Mouse (Mus musculus) layer of hippocampus, postnatal 10 days (tissue): Measurements from ENCODE around the gene Wdfy2. TPM values are rescaled to one million over a fixed set of nuclear protein-coding genes. Genes with fewer than 3 reads are reported as not detected.

ENCODE experiments used
- DNase-seq, 2 experiments: peaks; one replicate each; pipeline ENCODE4 v3.0.0; 2021; ENCODE audit warnings: low spot score in 2 of 2
- total RNA-seq, 2 experiments: library from RNA; stranded (reverse); gene quantifications; 2 replicates each; pipeline ENCODE4 v1.2.3; 2021

Wdfy2 gene
- total RNA-seq, 2 experiments from 2014 or later: 14.2 to 14.5 TPM

DNA sequence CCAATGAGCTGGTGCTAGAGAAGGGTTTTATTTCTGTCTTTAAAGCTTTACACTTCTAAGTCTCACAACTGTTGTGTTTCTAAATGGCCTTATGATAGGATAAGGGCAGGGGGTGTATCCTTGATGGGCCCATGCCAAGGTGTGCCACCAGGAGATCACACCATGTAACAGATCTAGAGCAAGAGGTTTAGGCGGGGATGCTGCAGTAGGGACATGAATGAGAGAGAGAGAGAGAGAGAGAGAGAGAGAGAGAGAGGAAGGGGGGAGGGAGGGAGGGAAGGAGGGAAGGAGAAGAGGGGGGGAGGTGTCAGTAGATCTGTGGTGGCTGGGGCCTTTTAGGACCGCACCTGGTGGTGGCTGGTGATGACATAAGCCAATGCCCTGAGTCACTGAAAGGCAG lies 5.5 kb downstream of the Wdfy2 start:
- no peak for DNase-seq

DNA sequence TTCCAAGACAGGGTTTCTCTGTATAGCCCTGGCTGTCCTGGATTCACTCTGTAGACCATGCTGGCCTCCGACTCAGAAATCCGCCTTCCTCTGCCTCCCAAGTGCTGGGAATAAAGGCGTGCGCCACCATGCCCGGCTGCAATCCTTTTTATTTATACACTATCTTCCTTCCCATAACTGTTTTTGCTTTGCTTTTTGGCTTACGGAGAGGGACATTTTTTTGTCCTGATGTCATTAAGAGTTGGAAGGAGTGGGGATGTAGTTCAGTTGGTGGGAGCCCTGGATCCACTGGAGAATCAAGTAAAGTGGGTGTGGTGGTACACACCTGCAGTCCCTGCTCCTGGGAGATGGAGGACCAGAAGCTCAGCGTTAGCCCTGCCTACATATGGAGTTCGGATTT lies 6.7 kb downstream of the Wdfy2 start:
- no peak for DNase-seq

DNA sequence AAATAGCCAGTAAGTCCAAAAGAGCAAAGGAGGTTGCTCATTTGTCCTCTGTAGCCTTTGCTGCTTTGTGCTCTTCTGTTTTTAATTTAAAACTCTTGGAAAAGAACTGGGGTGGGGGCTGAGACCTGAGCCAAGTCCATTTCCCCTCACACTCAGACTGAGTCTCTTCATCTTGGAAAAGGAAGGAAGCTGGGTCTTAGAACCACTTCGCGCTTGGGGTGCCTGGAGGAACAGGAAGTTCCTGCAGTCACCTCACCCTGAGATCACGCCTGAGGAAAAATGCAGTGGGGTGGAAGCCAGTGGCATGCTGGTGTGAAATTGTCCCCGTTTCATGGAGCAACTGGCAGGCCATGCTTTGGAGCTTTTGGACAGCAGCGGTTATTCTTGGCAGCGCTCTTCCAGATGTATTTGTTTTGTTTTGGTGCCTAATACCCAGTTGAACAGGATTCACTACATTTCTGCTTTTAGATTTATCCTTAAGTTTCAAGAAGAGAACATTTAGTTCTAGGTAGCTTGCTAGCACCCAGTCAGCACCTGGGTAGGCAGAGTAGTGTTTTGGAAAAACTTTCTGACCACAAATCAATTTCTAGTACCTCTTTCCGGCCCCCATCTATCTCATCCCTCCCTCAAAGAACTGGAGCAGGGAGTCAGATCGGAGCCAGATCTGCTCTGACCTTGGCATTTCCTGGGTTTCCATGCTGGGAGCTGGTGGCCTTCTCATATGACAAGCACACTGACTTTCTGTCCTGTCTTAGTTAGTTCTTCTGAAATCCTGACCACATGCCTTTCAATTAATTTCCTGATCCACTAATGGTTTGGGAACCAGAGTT lies 7.7 kb downstream of the Wdfy2 start:
- DNase-seq: no peak

DNA sequence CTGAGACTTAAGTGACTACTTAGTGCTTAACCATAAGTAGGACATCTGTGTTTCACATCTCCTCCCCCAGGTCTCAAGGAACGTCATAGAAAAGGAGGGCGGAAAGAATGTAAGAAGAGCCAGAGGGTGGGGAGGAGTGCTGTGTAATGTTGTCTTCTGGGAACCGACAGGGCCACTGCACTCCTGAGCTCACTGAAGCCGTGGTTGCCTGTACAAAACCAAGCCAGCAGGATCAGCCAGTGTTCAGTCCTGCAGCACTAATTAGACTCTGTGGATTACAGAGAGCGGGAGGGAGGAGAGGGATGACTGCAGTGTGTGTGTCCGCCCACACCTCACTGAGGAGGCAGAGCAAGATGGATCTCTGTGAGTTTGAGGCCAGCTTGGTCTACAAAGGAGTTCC lies 13.5 kb downstream of the Wdfy2 start:
- no peak for DNase-seq

DNA sequence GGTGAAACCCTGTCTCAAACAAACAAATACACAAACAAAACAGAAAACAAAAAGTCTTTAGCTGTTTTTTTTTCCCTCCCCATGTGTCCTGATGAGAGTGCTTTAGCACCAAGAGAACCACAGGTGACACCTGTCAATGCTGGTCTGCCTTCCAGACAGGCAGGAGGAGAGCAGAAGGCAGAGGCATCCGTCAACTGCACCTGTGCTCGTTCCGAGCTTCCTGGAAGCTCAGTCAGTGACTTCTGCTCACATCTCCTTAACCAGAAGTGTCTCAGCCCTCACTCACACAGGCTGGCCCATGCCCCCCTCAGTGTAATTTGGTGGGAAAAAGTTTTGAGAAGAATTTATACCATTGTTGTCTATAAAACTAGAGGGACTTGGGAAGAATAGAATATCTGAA lies 15.4 kb downstream of the Wdfy2 start:
- DNase-seq: no peak

DNA sequence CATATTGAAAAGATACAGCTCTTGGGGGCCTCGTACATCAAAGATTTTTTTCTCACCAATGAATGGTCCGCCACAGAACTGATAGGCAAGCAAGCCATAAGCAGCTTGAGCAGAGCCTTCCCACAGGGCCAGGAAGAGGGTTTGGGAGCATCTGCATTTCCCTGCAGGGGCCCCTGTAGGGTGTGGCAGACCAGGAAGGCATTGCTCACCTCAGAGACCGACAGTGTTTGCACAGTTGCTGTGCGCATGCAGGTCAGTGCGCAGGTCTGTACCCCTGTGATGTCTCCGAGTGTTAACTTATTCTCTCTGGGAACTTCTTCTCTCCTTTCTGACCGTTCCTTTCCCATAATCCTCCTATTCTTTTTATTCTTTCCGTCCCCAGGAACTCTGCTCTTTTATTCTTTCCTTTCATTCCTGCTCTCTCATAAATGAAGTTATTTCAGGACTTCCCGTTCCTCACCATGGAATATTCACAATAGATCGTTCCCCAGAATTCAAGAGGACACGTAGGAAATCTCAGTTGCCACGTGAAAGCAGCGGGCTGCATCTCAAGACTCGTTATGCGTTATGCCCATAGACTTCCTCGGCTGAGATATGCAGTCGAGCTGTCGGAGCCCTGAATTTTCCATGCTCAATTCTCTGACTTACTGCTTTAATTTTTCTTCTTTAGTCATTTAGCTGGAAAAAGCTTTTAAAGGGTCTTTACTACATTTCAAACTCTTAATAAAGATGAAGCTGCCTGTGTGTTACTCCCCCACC lies 17.8 kb downstream of the Wdfy2 start:
- no peak for DNase-seq

DNA sequence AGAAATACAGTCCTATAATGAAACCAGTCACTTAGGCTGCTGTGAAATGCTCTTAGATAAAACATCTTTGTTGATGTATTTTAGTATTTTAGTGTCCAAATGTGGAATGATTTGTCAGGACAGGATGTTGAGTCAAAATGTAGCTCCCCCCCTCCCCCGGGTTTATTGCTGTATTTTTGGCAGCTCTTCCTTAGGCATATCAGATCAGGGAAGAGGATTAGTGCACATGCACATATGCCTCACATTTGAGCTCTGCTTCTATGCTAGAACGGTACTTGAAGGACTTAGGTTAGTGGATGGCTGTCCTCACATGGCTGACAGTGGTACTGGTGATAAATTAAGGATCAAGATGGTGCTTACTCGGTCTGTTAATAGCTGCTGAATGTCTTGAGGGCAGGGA lies 18.4 kb downstream of the Wdfy2 start:
- DNase-seq: no peak

DNA sequence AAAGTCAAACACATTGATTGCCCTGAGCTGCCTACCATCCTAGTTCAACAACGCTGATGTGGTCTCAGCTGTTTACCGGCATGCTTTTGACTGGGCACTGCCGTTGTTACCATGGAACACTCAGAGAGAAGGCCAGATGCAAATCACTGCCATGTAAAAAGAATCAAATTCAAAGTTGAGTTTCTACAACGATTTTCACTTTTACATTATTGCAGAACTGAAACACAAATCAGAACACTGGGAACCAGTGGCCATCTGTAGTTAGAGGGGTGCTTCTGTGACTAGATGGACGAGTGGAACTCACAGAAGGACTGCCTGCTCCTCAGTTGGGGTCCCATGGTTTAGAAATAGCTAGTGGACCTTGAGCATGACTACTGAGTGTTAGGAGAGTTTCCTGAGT lies 19.0 kb downstream of the Wdfy2 start:
- no peak for DNase-seq

DNA sequence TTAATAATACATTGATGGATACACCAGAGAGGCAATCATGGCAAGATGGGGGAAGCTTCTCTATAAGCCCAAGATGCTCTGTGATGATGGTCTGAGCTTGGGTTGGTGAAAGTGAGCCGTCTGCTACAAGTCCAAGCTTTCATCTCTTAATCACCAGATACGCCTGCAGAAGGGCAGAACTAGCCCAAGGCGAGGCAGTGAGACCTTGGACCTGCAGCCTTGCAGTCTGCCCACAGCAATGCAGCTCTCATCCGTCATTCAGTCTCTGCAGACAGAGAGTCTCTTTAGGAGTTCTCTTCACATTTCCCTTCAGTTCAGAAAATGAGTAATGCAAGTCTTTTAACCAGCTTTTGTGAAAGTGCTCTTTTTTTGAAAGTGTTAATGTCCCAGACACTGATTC lies 20.4 kb downstream of the Wdfy2 start:
- no peak for DNase-seq

DNA sequence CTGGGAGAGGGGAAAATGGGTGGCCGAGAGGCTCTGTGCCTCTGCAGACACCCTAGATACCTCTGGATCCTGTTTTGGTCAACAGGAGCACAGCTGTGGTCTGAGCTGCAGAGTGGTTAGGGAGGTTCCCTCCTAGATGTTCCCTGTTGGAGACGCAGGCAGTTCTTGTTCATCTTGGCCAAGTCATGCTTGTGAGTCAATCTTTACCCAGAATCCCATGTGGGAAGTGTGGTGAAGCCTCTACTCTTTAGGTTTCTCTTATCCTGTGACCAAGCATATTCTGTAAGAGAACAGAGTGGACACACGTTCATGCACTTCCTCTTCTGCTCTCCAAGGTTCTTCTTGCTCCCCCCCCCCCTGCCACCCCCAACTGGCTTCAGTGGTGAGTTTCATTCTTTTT lies 20.8 kb downstream of the Wdfy2 start:
- no peak for DNase-seq

DNA sequence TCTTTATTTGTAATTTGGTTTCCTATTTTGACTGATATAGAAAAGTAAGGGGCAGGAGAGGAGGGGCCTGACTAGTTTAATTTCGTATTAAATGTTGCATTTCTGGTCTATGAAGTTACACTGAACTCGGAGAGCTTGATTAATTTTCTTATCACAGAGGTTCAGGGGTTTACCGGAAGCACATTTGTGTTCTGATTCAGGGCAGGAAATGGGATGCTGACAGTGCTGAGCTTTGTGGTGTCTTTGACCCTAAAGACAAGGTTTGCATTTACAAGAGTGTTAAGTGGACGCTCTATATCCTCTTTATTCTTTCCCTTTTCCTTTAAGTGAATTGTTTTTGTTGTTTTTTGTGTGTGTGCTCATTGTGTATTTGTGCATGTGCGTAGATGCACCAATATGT lies 25.1 kb downstream of the Wdfy2 start:
- DNase-seq: no peak

DNA sequence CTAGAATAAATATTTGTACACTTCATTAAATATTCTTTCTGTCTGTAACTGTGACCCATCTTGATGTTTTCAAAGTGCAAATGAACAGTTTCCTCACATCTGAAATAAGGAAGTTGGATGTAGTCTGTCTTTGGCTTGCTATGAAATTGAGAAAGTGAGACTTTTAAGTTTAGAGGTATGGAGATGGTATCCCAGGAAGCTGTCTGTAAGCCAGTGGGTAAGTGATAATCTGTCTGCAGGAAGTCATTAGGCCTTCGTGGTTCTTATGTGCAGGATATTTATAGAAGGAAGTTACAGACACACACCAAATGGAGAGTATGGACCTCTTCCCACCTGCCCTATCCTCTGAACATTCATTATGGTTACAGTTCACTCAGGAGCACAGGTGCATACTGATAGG lies 26.8 kb downstream of the Wdfy2 start:
- no peak for DNase-seq

DNA sequence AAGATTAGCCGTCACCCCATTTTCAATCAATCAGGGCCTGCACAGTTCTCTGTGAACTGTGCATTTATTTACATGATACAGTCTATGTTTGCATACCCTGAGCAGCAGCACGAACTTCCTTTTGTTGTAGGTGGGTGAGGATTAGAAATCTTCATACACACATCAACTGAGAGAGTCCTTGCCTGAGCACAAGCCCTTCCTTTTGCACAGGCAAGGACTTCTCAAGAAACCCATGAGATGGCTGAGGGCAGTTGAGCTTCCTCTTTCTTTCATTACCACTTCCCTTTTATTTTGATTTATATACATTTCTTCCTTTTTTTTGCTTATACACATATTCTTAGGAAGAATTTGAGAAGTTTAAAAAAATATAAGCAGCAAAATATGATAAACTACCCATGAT lies 27.9 kb downstream of the Wdfy2 start:
- no peak for DNase-seq

DNA sequence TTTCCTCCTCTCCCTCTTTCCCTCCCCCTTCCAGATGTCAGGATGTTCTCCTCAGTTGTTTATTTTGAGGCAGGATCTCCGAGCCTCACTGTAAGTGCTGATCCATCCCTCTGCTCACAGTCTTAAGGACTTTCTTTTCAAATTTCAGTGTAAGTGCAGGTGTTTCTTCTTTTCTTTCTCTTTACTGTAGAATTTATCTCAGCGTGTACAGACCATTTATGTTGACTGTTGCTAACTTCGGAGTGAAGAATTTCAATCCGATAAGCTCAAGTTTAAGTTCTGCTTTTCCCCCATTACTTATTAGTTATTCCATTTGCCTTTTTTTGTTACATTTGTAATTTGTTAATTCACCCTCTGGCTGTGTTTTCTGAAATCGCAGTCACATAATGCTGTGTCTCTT lies 29.6 kb downstream of the Wdfy2 start:
- DNase-seq: no peak

DNA sequence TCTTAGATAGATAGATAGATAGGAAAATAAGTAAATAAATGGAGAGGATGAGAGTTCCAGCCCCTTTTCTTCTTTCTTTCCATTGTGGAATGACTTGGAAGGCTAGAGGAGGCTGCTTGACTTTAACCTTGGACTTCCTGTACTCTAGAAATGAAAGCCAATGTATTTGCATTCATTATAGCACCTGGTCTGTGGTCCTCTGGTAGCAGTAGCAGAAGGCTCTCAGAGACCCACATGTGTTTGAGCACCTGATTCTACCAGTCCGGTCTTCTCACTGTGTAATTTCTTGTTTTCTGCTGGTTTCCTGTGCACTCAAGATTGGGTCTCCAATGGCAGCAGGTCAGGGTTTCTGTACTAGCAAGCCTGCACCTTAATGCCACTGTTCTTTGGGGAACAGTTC lies 30.1 kb downstream of the Wdfy2 start:
- no peak for DNase-seq

DNA sequence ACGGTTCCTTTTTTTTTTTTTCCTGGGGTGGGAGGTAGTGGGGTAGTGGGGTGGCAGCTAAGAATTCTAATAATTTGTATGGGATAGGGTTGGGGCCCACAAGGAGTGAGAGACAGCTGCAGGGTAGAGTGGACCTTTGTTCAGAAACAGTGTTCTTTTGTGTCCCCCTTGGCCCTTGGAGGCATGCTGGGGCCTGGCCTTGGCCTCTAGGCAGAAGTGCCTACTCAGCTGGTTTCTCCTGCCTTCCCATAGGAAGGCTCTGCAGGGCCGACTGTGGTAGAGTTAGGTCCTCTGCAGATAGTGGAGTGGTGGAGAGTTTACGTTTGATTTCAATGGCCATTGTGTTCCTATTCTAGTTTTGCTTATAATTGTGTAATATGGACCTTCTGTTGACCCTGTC lies 30.8 kb downstream of the Wdfy2 start:
- DNase-seq: no peak

DNA sequence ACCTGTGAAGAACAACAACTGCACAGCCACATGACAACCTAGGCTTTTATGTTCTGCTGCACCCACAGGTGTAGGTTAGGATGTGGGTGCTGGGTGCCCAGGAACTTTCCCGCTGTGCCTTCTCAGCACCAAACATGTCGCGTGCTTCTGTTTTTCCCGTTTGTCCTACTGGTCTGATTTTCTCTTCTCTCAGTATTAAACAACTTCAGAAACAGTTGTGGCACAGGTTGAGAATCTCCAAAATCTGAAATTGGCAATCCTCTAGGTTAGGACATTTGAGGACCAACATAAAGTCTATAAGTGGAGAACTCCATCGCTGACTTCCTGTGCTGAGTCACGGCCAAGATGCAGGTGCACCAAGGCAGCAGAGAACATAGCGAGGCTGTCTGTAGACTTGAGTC lies 32.8 kb downstream of the Wdfy2 start:
- no peak for DNase-seq

DNA sequence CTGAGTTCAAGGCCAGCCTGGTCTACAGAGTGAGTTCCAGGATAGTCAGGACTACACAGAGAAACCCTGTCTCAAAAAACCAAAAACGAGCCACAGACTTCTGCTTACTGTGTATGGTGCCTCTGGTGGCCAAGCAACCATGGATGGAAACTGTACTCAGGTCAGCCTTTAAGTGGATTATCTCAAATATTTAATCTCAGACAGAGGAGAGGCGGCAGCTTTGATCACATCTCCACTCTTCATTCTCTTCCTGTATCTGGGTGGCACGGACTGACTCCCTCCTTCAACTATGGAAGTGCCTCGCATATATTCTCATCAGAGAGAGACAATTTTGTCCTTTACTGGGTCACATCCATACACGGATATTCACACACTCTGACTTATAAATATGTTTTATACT lies 34.0 kb downstream of the Wdfy2 start:
- DNase-seq: no peak

DNA sequence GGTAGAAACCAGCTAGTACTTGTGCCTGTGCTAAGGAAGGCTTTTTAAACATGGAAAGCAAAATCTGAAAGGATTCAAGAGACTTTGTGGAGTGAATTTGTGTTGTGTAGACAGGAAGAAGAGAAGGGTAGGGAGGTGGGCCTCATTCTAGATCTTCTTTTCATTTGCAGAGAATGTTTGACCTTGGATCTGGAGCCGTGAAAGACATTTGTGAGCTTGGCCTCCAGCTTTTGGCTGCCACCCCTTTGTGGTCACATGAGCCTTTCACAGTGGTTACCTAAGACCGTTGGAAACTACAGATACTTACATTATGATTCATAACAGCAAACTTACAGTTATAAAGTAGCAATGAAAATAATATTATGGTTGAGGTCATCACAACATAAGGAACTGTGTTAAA lies 34.5 kb downstream of the Wdfy2 start:
- DNase-seq: no peak

DNA sequence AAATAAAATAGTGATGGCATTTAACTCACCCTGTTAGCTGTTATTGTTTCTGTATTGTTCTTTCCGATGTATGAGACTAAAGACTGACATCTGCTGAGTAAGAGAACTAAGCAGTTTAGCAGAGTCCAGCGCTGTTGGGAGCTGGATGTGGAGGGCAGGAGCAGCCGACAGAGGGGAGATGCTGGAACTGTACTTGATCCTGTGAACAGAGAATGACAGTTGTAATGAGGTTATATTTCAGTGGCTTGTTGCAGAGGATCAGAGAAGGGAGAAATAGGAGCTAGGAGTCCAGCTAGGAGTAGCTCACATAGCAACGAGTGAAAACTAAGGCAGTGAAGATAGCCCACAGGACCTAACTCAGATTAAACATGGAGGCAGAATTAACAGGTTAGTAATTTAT lies 36.3 kb downstream of the Wdfy2 start:
- no peak for DNase-seq

DNA sequence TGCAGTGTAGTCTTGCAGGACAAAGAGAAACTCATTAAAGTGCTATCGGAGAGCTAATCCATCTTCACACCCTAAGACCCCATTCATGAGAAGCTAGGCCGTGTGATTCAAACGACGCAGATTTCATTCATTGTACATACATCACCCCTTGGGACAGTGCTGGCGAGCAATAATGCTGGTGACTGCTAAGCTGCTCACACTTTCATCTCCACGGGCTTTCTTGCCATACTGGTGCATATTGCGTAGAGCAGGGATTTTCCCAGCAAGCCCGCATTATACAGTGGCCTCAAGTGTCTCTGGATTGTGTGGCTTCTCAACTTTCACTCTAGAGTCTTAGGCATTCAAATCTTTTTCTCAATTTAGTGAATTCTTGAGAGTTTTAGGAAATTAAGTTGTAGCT lies 36.9 kb downstream of the Wdfy2 start:
- no peak for DNase-seq

DNA sequence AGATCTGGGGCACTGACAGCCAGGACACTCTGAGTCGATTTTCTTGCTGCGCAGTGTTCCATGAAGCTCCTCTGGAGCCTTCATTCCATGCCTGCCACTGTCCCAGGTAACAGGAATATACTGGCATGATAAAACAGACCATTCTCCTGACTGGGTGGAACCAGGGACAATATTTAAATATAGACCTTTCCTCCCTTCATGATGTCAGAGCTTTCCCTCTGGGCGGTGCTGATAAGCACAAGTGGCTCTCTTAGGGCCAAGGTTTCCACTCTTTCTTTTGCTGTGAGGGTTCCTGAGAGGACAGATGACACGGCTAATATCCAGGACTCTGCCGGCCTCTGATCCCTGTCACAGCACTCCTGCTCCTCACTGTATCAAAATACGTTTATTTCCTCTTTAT lies 40.6 kb downstream of the Wdfy2 start:
- DNase-seq: no peak
